Mouse (Mus musculus): ENCODE data around the gene Capn1. TPM values are rescaled to one million over a fixed set of nuclear protein-coding genes. Genes with fewer than 3 reads are reported as not detected.
"Not testable (repeated sequence)": the region's sequence is repeated elsewhere in the genome, so short reads cannot be mapped to it uniquely, and the experiment has no call there.

The Capn1 gene
- polyA plus RNA-seq, 2 experiments, result 25.6 to 28.0 TPM

DNA sequence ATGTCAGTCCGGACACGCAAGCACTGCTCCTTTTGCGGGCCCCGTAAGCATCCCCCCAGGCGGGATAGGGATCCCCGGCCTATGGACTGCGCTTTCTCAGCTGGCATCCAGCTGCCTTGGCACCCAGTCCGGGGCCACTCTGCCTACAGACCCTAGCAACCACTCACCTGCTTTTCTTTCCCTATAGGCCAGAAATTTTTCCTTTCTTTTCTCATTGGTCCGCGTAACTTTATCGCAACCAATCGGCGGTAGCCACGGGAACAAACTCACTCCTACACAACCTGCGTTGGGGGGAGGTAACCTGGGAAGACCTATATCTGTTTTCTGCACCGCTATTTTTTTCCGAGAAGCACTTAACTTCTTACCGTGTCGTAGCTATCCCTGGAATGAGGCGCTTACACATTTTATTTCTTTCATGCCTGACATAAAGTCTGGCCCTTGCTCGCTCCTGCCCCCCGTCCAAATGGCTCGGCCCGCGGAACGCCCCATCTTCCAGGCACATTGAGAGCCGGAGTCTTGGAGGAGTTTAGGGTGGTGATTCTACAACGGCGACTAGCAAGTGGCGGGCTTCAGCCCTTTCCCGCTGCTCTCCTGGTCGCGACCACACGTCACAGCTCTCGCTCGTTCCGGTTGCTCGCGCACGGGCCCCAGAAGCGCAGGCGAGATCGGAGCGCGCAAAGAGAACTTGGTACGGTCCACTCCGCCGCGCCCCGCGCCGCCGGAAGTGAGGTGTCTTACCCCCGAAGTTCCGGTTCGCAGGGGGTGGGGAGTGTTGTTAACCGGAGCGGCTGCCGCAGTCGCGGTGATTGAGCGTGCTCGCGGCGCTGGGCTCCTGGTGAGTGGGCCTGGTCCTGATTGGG is 30.8 kb upstream of the Capn1 start, which contains the start of gene Syvn1:
TSS of gene Syvn1 (plus strand) at position 283 of the 860 bp plus-strand sequence.
- Histone ChIP-seq H3K27ac (peak within 1 kb of the TSS; percentile 96), H3K9ac (replicated peaks) (peak within 1 kb of the TSS; percentile 97), H3K4me2 (ENCODE audit: low read depth) (peak within 1 kb of the TSS; percentile 99), H3K36me3 (replicated peaks; ENCODE audit: control insufficient read depth, insufficient read depth, low read depth) (peaks cover 34% of the 10 kb centered on the region), H3K4me1 (replicated peaks; ENCODE audit: control insufficient read depth in 2 of 2, insufficient read depth in 2 of 2, low read length in 1 of 2) (peaks cover 15 to 21% of the 10 kb centered on the region in 2 experiments), H3K27me3 (ENCODE audit: control insufficient read depth, insufficient read depth, low read length) (no peaks in the 10 kb centered on the region), H3K9me3 (ENCODE audit: control insufficient read depth, low read length) (no peaks in the 10 kb centered on the region), H3K4me3 (ENCODE audit: insufficient read depth in 1 of 2, low read depth in 2 of 2, low read length in 2 of 2) (peak within 1 kb of the TSS; percentile 90 to 91)
- WGBS (ENCODE audit: insufficient replicate concordance), result under 1% methylated on average over 65 of the region's 65 CpGs
- TF ChIP-seq EP300 (IDR thresholded peaks at IDR 0.05; ENCODE audit: low read depth) (peak; percentile 33; the same call in 1 of the 2 replicates), CTCF (IDR thresholded peaks at IDR 0.05; ENCODE audit: low read depth) (no peak)
- peak; percentile 93 to 96 (median 95) for DNase-seq (ENCODE audit: low read depth in 3 of 3, low spot score in 3 of 3)
- ATAC-seq (ENCODE audit: insufficient read depth), result peak; percentile 92

DNA sequence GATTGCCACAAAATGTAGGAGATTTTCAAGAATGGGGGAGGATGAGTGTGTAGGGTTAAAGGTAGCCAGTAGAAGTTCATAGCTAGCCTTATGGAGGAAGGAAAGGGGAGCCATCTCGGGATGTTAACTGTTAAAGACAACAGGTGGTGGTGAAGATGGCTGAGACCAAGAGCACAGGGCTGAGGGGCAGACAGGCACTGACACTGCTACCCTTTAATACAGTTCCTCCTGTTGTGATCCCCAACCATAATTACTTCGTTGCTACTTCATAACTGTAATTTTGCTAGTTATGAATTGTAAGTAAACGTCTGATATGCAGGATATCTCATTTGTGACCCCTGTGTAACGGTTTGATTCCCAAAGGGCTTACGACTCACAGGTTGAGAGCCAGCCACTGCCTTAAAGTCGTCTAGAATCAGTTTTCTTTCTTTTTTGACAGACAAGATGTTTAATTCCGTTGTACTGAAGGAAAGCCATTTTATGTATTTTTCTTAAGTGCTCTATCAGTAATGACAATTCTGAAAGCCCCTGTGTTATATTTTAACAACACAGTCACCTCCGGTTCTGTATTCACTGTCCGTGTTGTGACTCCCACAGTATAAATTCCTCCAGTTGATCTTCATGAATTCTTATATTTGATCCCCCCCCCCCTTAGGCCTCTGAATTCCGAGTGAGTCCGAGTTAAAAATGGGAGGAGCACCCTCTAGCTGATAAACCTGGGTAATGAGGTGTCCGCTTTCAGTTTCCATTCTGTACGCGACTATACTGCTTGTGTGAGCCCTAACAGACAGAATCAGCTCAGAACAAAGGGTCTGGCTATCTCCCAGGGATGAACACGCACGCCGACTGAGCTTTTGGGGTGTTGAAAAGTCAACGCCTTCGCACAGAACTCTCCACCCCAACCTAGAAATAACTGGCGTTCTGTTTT is 29.9 kb upstream of the Capn1 start:
- Histone ChIP-seq H3K27ac (peak overlapping the region; percentile 96), H3K9me3 (ENCODE audit: control insufficient read depth, low read length) (no peaks in the 10 kb centered on the region)
- peak; percentile 49 to 66 (median 51) for DNase-seq (ENCODE audit: low read depth in 3 of 3, low spot score in 3 of 3)

DNA sequence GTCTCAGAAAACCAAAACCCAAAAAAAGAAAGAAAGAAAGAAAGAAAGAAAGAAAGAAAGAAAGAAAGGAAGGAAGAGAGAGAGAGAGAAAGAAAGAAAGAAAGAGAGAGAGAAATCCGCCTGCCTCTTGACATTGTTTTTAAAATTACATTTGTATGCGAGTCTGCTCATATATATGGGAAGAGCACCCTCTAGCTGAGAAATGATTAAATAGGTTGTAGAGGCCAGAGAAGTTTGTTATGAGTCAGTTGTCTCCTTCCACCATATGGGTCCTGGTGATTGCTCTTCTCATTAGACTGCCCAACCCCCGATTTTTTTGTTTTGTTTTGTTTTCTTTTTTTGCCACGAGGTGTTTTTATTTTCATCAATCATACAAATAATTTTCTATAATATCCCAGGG is 28.4 kb upstream of the Capn1 start:
- not testable (repeated sequence) for H3K36me3 ChIP-seq (replicated peaks; ENCODE audit: control insufficient read depth, insufficient read depth, low read depth); H3K9ac ChIP-seq (replicated peaks); H3K4me2 ChIP-seq (ENCODE audit: low read depth); H3K9me3 ChIP-seq (ENCODE audit: control insufficient read depth, low read length); H3K27ac ChIP-seq; H3K27me3 ChIP-seq (ENCODE audit: control insufficient read depth, insufficient read depth, low read length); ATAC-seq (ENCODE audit: insufficient read depth); H3K4me3 ChIP-seq (ENCODE audit: insufficient read depth in 1 of 2, low read depth in 2 of 2, low read length in 2 of 2)
- peaks cover 15 to 21% of the 10 kb centered on the region in 2 experiments for H3K4me1 ChIP-seq (replicated peaks; ENCODE audit: control insufficient read depth in 2 of 2, insufficient read depth in 2 of 2, low read length in 1 of 2)
- DNase-seq (ENCODE audit: low read depth in 3 of 3, low spot score in 3 of 3), result peak in 1 of 3 experiments; percentile 37
- TF ChIP-seq CTCF (IDR thresholded peaks at IDR 0.05; ENCODE audit: low read depth), result peak; percentile 44
- 33% methylated on average over 4 of the region's 4 CpGs for WGBS (ENCODE audit: insufficient replicate concordance)

More for the DNA sequence above, 29.9 kb upstream of the Capn1 start:
- H3K36me3 ChIP-seq (replicated peaks; ENCODE audit: control insufficient read depth, insufficient read depth, low read depth), result peaks cover 25% of the 10 kb centered on the region
- peak overlapping the region; percentile 99 for H3K4me2 ChIP-seq (ENCODE audit: low read depth)
- peak; percentile 53 for ATAC-seq (ENCODE audit: insufficient read depth)
- TF ChIP-seq EP300 (IDR thresholded peaks at IDR 0.05; ENCODE audit: low read depth) (no peak), CTCF (IDR thresholded peaks at IDR 0.05; ENCODE audit: low read depth) (peak; percentile 44)
- peak overlapping the region; percentile 97 for H3K9ac ChIP-seq (replicated peaks)
- H3K4me3 ChIP-seq (ENCODE audit: insufficient read depth in 1 of 2, low read depth in 2 of 2, low read length in 2 of 2), result peak overlapping the region; percentile 90 to 91
- WGBS (ENCODE audit: insufficient replicate concordance), result 11% methylated on average over 20 of the region's 20 CpGs
- H3K4me1 ChIP-seq (replicated peaks; ENCODE audit: control insufficient read depth in 2 of 2, insufficient read depth in 2 of 2, low read length in 1 of 2), result peaks cover 15 to 21% of the 10 kb centered on the region in 2 experiments
- no peaks in the 10 kb centered on the region for H3K27me3 ChIP-seq (ENCODE audit: control insufficient read depth, insufficient read depth, low read length)

DNA sequence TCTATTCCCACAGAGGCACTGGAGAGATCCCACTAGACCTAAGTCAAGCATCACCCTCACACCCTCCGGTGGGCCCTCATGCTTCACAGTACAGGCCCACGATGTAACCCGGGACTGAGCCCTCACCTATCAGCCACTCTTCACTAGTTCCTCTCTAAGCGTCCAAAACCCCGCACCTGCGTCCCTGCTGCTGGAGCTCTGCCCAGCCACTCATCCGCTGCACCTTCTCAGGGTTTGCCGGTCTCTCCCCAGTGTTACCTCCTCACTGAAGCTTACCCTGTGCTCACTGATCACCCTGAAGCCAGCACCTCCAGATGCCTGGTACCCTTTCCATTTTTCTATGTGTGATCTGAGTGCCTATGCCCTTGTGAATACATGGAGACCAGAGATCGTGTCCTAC is 26.6 kb upstream of the Capn1 start:
- Histone ChIP-seq H3K9ac (replicated peaks) (no peak overlapping the region), H3K27ac (no peak overlapping the region), H3K27me3 (ENCODE audit: control insufficient read depth, insufficient read depth, low read length) (no peaks in the 10 kb centered on the region), H3K9me3 (ENCODE audit: control insufficient read depth, low read length) (no peaks in the 10 kb centered on the region), H3K36me3 (replicated peaks; ENCODE audit: control insufficient read depth, insufficient read depth, low read depth) (no peaks in the 10 kb centered on the region), H3K4me2 (ENCODE audit: low read depth) (no peak overlapping the region), H3K4me3 (ENCODE audit: insufficient read depth in 1 of 2, low read depth in 2 of 2, low read length in 2 of 2) (no peak overlapping the region), H3K4me1 (replicated peaks; ENCODE audit: control insufficient read depth in 2 of 2, insufficient read depth in 2 of 2, low read length in 1 of 2) (peaks cover 3 to 7% of the 10 kb centered on the region in 2 experiments; a peak in 3 of 4 replicates)
- ATAC-seq (ENCODE audit: insufficient read depth), result no peak
- no peak for DNase-seq (ENCODE audit: low read depth in 3 of 3, low spot score in 3 of 3)
- no peak for TF ChIP-seq EP300 (IDR thresholded peaks at IDR 0.05; ENCODE audit: low read depth)
- TF ChIP-seq CTCF (IDR thresholded peaks at IDR 0.05; ENCODE audit: low read depth), result no peak
- WGBS (ENCODE audit: insufficient replicate concordance), result 77% methylated on average over 9 of the region's 9 CpGs
